Mouse (Mus musculus): ENCODE measurements at regions not wholly inside any gene's neighbourhood (a gene's known extent, or its start where the extent isn't known, plus 50 kb on each side); places are given as distances from the start of the nearest gene placed in this dataset.

DNA sequence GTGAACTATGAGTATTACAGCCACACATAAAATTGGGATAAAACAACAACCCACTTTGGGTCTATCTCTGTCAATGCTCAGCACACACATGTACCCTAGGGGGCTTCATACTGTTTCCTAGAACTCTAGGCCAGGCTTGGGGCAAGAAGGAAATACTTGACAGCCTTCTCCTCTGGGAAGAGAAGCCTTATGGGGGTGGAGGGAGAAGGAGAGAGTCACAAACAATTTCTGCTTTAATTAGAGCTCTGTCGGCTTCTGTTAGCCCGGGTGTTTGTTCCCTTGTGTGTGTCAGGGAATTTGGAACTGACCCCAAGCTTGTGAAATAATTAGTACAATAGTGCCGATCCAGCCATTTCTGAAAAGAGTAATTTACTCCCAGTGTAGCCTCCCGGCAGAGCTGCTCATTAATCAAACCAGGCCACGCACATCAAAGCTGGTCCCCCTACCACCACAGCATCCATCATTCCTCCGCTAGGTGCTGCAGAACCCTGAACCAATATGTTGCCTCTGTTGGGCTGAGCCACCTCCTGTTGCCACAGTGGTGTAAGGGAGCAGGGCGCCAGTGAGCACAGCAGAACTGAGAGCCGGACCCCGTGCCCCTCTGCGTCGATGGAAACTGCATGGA is 307.3 kb downstream of the Tmem114 start:
- in situ Hi-C loops (cut with MboI, MseI): no loop called here

DNA sequence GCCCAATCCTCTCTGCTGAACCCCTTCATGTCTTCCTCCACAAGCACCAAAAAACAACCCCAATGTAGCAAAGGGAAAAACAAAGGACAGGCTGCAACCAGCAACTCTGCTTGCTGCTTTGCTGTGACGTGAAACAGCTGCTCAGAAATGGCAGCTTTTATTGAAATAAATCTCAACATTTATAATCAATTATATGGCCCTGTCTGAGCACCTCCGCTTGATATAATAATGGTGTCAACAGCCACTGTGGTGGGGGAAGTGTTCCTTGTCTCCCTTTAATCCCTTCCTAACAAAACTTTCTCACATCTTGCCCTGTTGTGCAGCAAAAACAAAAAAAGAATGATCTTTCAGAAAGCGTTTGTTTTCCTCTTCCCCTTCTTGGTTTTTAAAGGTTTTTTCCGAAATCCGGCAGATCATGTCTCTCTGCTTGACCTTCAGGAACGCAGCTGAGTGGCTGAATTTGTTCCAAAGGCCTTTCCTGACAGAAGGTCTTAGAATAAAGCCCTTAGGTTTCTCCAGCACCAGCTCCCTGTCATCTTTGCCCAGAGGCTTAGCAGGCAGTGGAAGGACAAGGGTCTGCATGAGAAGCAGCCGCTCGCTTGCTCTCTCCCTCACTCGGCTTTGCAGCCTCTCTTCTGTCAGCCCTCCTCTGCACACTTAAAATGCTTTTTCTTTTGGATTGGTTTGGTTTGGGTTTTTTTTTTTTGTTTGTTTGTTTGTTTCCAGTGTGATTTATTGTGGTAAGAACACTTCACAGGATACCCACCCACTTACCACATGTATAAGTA is 313.4 kb downstream of the Tmem114 start:
- in situ Hi-C loops (cut with MboI, MseI): no loop called here

DNA sequence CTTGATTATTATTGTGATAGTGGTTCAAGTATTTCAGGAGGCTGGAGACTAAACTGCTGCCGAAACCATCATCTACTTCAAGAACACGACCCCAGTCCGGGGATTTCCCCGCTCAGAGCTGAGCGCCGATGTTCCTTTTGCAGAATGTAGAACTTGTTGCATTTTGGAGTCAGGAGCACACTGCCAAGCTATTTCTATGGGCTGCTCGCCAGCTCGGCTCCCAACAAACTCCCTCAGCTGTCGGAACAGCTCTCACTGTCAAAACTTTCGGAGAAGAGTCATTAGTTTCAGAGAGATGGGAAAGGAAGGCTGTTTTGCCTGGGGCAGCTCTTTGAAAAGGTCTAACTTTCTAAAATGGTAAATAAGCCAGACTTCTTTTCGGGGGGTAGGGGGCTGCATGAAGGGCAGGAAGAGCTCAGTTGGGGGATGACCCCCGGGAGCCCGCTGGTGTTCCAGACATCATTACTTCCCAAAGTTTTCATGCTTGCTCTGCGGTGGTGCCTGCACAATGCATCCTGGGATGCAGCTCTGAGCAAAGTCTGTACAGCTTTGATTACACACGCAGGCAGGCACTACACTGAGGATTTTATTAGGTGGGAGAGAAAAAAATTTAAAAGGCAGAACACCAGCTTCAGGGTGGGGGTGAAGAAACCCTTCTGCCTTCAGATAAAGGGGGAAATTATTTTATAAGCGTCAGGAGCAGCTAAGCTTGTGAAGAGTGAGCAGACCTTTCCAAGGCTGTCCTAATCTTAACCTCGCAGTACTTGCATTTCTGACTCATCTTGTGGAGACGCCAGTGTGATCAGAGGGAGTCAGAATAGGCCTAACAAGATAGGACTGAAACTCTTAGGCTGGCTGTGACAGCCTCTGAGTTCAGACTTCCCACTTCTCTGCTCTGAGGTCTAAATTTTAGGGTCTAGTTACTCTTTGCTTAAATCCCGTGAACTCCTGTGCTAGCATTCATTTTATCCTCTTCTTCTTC is 316.5 kb downstream of the Tmem114 start:
- in situ Hi-C loops (cut with MboI, MseI): no loop called here

DNA sequence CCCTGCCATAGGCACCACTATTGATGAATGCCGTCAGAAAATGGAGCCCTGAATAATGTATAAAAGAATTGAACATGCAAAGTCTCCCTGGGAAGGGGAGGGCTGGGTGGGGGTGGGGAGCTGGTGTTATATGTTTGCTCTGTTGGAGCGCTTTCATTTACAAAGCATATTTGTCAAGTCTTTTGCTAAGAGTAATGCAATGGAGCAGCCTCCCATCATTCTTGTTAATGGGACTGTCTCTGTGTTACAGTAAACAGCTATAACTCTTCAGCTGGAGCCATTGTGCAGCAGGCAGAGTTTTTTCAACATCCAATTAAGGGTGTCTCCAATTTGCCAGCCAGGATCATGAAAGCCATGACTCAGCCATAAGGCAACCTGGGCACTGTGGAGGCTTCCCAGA is 345.9 kb downstream of the Tmem114 start:
- in situ Hi-C loops (cut with MboI, MseI): no loop called here

DNA sequence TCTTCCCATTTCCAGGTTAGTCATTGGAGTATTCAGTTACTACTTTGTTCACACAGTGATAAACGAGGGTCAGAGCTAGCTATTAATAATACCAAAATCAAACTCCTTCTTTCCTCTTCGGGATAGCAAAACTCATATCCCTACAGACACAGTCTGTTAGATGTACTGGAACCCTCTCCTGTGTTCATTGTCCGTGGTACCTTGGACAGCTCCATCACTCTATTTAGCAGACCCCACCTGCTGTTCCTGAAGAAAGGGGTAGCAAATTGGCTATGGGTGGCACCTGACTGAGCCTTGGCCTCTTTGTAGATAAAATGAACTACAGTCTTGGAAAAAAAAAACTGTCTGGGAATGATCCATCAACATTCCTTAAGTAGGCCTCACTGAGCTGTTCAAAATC is 346.5 kb downstream of the Tmem114 start:
- in situ Hi-C loops (cut with MboI, MseI): no loop called here

DNA sequence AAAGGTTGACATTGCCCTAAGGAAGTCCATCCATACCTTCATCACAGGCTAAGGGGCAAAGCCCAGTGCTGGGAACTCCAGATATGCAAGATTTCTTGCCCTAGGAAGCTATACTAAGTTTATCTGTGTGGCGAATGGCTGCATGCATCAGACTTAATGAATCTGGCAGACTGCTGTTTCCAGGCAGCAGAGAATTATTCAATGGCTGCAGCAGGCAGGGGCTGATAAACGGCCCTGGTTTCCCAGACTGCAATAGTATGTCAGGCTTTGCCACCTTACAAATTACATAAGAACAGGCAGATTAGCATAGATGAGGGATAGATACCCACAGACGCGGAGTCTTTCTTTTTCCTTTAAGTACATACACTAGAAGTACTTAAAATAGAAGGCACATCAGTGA is 350.2 kb downstream of the Tmem114 start:
- in situ Hi-C loops (cut with MboI, MseI): no loop called here

DNA sequence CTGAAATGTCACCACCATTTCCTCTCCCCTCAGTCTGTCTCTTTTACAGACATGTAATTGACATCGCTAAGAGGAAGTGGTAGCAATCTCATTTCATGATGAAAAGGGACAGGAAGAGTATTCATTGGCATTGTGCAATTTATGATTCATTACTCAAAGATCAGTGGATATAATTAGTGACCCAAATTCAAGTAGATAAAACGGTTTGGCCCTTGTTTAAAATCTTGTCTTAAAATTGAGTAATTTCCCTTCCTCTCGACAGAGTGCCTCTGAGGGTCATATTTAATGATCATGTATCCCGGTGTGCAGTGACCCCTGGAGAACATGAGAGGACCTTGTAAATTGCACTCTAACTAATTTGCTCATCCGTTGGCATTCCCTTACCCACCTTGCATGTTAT is 371.0 kb downstream of the Tmem114 start:
- in situ Hi-C loops (cut with MboI, MseI): no loop called here

DNA sequence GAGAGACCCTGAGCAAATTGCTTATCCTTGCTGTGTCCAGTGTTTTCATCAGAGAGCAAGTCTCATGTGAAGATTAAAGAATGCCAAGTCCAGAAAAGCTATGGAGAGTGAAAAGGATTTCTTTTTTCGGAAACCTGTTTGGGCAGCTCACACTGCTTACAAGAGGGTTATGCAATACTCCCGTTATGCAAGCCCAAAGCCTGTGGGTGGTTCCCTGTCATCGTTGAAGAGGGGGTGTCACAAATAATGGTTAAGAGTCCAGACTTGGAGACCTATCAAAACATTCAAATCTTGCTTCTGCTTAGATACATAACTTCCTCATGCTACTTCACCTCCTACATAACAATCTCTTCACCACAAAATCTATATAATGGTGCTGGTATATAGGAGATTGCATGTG is 416.0 kb downstream of the Tmem114 start:
- in situ Hi-C loops (cut with MboI, MseI): no loop called here

DNA sequence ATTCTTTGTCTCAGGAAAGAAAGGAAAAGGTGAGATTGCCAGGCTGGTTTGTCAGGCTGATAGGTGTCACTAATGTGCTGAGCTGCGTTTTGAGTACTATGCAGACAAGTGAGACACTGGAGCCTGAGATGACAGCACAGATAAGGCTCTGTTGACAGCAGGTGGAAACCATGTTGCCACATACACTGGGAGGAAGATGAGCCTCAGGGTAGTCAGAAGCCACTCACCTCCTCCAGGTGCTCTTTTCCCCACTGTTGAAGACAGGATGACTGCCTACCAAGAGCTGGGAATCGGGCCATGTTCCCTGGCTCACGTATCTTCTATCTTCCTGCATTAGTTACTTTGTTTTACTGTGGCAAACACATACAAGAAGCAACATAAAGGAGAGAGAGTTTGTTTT is 418.3 kb downstream of the Tmem114 start:
- in situ Hi-C loops (cut with MboI, MseI): no loop called here

DNA sequence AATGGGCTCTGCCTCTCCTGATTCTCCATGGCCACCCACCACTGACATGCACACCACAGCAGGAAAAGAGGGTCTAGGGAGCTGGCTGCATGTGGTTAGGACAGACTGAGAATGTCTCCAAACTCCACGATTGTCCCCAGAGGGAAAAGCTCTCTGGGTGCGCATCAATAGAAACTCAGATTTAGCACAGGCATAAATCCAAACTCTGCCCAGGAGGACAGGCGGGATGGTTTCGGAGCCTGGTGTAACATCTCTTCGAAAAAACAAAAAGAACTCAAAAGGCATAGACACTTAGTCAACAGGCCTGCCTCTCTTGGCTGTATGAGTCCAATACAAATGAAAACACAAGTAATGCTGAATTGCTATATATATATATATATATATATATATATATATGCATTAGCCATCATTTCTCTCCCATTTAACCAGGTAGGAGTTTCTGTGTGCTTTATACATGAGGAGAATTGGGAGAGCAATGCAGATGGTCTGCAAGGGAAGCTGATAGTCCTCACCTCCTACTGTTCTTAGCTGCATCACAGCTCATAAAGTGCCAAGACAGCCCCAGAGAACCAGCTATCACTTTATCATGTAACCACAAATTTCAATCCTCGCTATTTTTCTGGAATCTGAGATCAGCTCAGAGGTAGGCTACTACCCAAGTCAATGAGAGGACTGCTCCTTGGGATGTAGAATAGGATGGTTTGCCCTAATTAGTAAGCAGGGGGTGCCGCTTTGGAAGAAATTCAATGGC is 422.4 kb downstream of the Tmem114 start:
- in situ Hi-C loops (cut with MboI, MseI): no loop called here

DNA sequence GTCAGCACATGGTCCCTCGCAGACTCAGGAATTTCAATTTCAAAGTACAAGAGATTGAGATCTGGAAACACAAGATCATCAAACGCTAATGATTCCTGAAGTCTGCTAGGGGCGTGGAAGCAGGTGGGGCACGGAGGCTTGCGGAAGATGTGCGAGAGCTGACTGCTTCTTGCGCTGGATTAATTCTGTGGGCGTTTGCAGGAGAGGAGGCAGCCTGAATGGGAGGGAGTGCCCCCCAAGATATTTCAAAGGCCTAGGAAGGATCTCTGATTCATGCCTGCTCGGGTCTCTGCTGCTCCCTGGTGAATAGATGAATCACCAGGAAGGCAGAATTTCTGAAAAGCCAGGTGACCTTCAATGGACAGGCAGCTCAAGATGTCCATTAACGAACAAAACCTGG is 442.1 kb downstream of the Tmem114 start:
- in situ Hi-C loops (cut with MboI, MseI): loop anchor here (5.0 kb wide), 1 partner anchor 51 kb away; no protein-coding TSS in a partner anchor

DNA sequence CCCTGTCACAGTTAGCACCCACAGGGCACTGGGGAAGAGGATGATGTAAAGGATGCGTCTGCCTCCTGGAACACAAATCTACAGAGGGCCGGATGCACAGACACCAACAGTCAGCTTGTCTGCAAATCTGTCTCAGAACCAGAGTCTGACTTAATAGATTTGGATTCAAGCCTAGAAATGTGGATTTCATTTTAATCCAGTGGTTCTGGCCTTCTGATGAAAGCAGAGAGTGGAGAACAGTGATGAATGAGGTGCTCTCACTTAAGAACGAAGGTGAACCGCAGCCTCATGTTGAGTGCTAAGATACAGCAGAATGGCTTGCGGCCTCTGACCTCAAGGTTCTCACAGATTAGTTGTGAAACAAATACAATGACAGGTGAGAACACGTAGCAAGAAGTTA is 446.5 kb downstream of the Tmem114 start:
- in situ Hi-C loops (cut with MboI, MseI): no loop called here

DNA sequence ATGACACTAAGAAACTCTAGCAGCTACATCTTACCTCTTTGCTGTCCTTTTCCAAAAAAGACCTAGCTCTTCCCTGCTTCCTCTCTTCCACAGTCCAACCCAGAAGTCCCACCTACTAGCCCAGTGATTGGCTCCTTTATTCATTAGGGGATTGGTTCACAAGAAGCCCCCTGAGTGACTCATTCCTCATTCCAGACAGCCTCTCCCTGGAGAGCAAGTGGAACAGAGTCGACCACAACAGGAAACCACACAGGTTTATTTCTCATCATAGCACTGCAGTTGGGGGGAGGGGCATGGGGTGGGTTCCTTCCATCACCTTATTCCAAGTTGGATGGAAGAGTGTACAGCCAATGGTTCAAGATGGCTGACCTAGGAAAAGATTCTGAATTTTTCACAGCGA is 473.3 kb downstream of the Tmem114 start:
- in situ Hi-C loops (cut with MboI, MseI): no loop called here

DNA sequence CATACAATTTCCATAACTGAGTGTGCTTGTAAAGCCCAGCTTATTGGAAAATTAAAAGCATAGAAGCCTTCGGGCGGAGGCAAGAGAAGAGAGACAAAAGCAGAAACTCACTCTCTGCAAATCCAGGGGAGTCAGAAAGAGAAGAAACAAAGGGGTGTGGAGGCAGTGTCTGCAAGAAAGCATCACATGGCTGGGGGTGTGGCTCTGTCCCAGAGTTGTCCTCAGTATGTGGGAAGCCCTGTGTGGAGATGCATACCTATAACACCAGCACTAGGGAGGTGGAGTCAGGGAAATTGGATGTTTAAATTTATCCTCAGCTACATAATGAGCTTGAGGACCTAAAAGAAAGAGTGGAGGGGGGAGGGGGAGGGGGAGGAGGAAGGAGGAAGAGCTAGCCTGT is 482.6 kb downstream of the Tmem114 start:
- in situ Hi-C loops (cut with MboI, MseI): loop anchor here (25.0 kb wide), 1 partner anchor 645 kb away; no protein-coding TSS in a partner anchor

DNA sequence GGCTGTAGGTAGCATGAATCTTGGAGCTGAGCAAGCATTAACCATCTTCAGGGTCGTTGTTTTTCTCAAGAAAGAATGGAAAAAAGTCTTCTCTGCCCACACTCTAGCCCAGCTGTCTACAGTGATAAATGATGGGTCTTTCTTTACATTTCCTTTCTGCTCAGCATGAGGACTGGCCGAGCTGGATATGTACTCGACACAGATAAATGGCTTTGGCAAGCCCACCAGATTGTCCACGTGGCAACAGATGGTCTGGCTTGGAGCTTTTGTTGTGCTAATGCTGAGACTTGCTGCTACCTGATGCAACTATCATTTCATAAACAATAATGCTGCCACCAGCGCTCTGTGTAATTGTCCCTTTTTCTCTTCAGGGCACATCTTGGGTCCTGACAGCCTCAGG is 487.8 kb downstream of the Tmem114 start:
- in situ Hi-C loops (cut with MboI, MseI): loop anchor here (25.0 kb wide), 1 partner anchor 650 kb away; no protein-coding TSS in a partner anchor

DNA sequence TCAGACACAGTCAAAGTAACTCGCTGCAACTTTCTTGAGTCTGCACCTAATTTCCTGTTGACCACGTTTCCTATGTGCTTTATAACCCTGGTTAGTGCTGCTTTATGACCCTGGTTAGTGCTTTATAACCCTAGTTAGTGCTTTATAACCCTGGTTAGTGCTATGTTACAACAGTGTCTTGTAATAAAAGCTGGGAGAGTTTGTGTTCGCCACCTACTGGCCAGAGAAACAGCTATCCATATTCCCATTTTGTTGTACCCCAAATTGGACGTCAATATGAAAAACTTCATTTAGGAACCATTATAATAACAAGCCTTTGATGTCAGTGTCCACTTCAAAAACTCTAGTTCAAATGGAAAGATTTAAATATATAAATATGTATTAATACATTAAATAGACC is 492.6 kb downstream of the Tmem114 start:
- in situ Hi-C loops (cut with MboI, MseI): loop anchor here (5.0 to 25.0 kb wide), 2 partner anchors 50 to 655 kb away; no protein-coding TSS in a partner anchor

DNA sequence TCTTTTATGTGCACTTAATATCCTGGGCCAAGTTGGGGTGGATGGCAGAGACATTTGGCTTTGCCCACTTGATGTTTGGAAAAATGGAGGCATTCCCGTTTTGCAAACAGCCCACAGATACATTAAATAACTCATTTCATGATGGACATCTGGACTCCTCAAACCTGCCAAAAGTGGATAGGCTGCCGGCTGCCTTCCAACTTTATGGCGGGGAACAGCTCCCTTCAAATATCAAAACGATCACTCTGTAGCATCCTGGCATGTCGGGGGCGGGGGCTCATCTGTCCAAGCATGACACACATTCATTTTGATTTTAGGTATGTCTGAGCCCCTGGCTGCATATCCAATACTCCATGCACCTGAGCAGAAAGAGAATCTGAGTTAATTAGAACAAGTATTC is 493.3 kb downstream of the Tmem114 start:
- in situ Hi-C loops (cut with MboI, MseI): loop anchor here (5.0 to 25.0 kb wide), 2 partner anchors 51 to 656 kb away; no protein-coding TSS in a partner anchor

DNA sequence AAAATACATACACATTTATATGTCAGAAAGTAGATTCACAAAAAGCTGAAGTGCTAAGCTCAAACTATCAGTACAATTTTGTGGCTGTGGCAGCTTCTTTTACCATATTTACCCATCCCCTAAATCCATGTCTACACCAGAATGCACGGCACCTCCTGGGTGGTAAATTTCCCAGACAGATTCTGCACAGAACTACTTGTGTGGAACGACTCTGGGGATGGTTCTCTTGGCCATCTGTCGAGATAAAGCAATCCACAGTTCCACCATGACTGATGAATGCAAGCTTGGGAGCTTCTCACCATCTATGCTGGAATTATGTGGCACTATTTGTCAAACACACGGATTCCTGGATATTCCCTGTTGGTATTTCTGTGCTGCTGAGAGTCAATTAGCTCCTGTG is 495.8 kb downstream of the Tmem114 start:
- in situ Hi-C loops (cut with MboI, MseI): loop anchor here (25.0 kb wide), 1 partner anchor 658 kb away; no protein-coding TSS in a partner anchor

DNA sequence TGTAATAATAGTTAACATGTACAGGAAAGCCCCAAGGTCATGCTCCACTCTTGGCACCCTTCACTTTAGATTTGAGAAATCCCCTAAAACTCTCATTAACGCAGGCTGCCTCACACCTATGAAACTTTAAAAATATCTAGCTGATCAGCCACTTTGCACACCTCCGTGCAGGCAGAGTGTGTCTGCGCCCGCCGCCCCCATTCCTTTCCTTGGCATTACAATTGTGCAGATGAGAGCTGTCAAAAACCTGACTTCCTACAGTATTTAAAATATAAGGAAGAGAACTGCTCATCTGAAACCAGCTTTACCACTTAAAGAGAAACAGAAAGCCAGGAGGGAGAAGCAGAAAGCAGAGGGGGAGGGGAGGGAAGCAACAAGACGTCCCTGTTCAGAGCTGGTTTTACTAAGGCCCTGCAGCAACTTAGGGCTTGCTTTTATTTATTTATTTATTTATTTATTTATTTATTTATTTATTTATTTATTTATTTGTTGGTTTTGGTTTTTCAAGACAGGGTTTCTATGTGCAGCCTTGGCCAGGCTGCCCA is 496.5 kb downstream of the Tmem114 start:
- in situ Hi-C loops (cut with MboI, MseI): loop anchor here (25.0 kb wide), 1 partner anchor 659 kb away; no protein-coding TSS in a partner anchor

DNA sequence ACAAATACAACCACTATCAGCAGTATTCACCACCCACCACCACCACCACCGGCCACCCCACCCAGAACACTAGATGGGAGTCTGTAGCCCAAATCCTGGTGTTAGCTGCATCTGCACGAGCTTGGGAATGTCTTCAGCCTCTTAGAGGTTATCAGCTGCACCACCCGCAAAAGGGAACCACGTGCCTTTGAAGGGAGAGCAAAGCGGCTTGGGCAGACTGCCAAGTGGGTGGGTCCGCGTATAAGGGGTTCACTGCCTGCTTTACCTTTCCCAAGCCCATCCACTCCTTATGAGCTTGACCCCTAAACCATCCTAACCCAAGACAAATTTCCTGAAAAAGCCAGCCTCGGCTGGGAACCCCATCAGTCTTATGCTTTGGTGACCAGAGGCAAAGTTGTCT is 497.2 kb downstream of the Tmem114 start:
- in situ Hi-C loops (cut with MboI, MseI): loop anchor here (25.0 kb wide), 1 partner anchor 660 kb away; no protein-coding TSS in a partner anchor

DNA sequence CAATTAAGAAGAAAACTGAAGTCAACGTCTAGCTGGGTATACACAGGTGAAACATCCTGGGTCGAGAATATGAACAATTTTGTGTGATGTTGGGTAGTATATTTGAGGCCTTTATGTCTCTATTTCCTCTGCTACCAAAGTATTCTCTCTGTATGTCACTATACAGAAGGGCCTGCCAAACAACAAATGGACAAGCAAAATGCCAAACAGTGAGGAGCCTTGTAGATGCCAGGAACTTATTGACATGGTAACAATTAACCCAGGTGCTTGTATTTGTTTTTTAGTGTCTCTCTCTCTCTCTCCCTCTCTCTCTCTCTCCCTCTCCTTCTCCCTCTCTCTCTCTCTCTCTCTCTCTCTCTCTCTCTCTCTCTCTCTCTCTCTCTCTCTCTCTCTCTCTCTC is 529.1 kb downstream of the Tmem114 start:
- in situ Hi-C loops (cut with MboI, MseI): no loop called here
